Mouse (Mus musculus) gastrocnemius, adult 2 months (tissue): ENCODE results near the gene Rhbdf2. TPM values are rescaled to one million over a fixed set of nuclear protein-coding genes. Genes with fewer than 3 reads are reported as not detected.
"Not testable (repeated sequence)": the region's sequence is repeated elsewhere in the genome, so short reads cannot be mapped to it uniquely, and the experiment has no call there.

Experiments used
- DNase-seq: peaks from one replicate; pipeline ENCODE4 v3.0.0; 2022
- H3K27ac ChIP-seq: fragments of 200-600 bp; 2 replicates; pipeline ENCODE4 v1.8.1; 2022; ENCODE audit warnings: mild to moderate bottlenecking
- H3K4me3 ChIP-seq: fragments of 200-600 bp; 2 replicates; pipeline ENCODE4 v1.8.1; 2022; ENCODE audit warnings: mild to moderate bottlenecking, moderate library complexity
- CTCF ChIP-seq: fragments of 200-600 bp; IDR thresholded peaks from 2 replicates; pipeline ENCODE4 v1.8.1; 2022; ENCODE audit warnings: antibody characterized with exemption, mild to moderate bottlenecking, moderate library complexity
- intact Hi-C: fragments of 180-260 bp; cut with DNase I; formaldehyde crosslinking; loops from one replicate; pipeline ENCODE4 v1.15.1; 2025
- long read RNA-seq, 2 experiments: library from polyadenylated mRNA; stranded (forward); transcript quantifications; one replicate each; pipeline ENCODE4 v2.0.0; 2021
- total RNA-seq, 2 experiments: library from RNA; stranded (reverse); gene quantifications; 2 replicates each; pipeline ENCODE4 v1.2.3; 2021

Gene Rhbdf2
- 10 to 100 TPM; 11.6 to 14.4 TPM for total RNA-seq
- long read RNA-seq, experiment 1, transcript Rhbdf2-202 (19 exons, 3,593 nt): major isoform, 7 of 12 reads
- long read RNA-seq, experiment 1, partial matches to known transcripts: 2 of 12 reads
- long read RNA-seq, experiment 1, other reads (novel, unspliced or antisense): 3 of 12 reads
- long read RNA-seq, experiment 2, partial matches to known transcripts: 7 of 16 reads
- long read RNA-seq, experiment 2, other reads (novel, unspliced or antisense): 5 of 16 reads

- Histone ChIP-seq H3K4me3 (no peak within 1 kb of the TSS), H3K27ac (no peak within 1 kb of the TSS)
- DNase-seq: no peak
- intact Hi-C loops: loop anchor here (5.0 kb wide), 1 partner anchor 124 kb away; no protein-coding TSS in a partner anchor
- no peak for TF ChIP-seq CTCF
Observed at GRCm38 (mm10) chr11:116626299-116627071, at the start of gene Rhbdf2. Gene Rhbdf2 (minus strand): TSS chr11:116627019.

- intact Hi-C loops: no loop called here
- no peak for TF ChIP-seq CTCF
- Histone ChIP-seq H3K4me3 (no peak overlapping the region), H3K27ac (no peak overlapping the region)
- DNase-seq: no peak
Observed at GRCm38 (mm10) chr11:116676175-116676976, 49.6 kb upstream of the Rhbdf2 start.

- H3K4me3 ChIP-seq, intact Hi-C loops: not testable (repeated sequence)
- peak overlapping the region; percentile 63 for H3K27ac ChIP-seq
- peak; percentile 19 for DNase-seq
Observed at GRCm38 (mm10) chr11:116675429-116675828, 48.6 kb upstream of the Rhbdf2 start.

- Histone ChIP-seq H3K27ac (peak overlapping the region; percentile 63), H3K4me3 (no peak overlapping the region)
- DNase-seq: peak; percentile 60
- no peak for TF ChIP-seq CTCF
- intact Hi-C loops: no loop called here
Observed at GRCm38 (mm10) chr11:116674616-116675379, 48.0 kb upstream of the Rhbdf2 start.

- DNase-seq: no peak
- intact Hi-C loops: no loop called here
- peak overlapping the region; percentile 91 for H3K4me3 ChIP-seq
- TF ChIP-seq CTCF: no peak
- H3K27ac ChIP-seq: peak overlapping the region; percentile 63
Observed at GRCm38 (mm10) chr11:116673410-116673809, 46.6 kb upstream of the Rhbdf2 start.

GRCm38 (mm10) chr11:116672595-116672994 lies 45.8 kb upstream of the Rhbdf2 start:
- H3K27ac ChIP-seq: peak overlapping the region; percentile 63
- no peak for DNase-seq
- intact Hi-C loops: no loop called here
- no peak for TF ChIP-seq CTCF
- H3K4me3 ChIP-seq: peak overlapping the region; percentile 91

- peak; percentile 18 for DNase-seq
- intact Hi-C loops: loop anchor here (1.0 kb wide), 2 partner anchors 29 to 136 kb away; no protein-coding TSS in a partner anchor
Observed at GRCm38 (mm10) chr11:116671845-116672434, 45.1 kb upstream of the Rhbdf2 start.

GRCm38 (mm10) chr11:116671112-116671844 lies 44.5 kb upstream of the Rhbdf2 start:
- DNase-seq: peak; percentile 98
- peak; percentile 89 for TF ChIP-seq CTCF
- intact Hi-C loops: loop anchor here (1.0 kb wide), 2 partner anchors 28 to 137 kb away; no protein-coding TSS in a partner anchor
- Histone ChIP-seq H3K4me3 (peak overlapping the region; percentile 91), H3K27ac (peak overlapping the region; percentile 91)

More at GRCm38 (mm10) chr11:116671845-116672434, 45.1 kb upstream of the Rhbdf2 start:
- peak overlapping the region; percentile 91 for H3K4me3 ChIP-seq
- H3K27ac ChIP-seq: peak overlapping the region; percentile 91
- no peak for TF ChIP-seq CTCF

GRCm38 (mm10) chr11:116670386-116670785 lies 43.6 kb upstream of the Rhbdf2 start:
- intact Hi-C loops: no loop called here
- no peak for TF ChIP-seq CTCF
- DNase-seq: no peak
- H3K4me3 ChIP-seq: no peak overlapping the region
- H3K27ac ChIP-seq: no peak overlapping the region

GRCm38 (mm10) chr11:116669787-116670365 lies 43.1 kb upstream of the Rhbdf2 start:
- Histone ChIP-seq H3K27ac (no peak overlapping the region), H3K4me3 (no peak overlapping the region)
- peak; percentile 13 for DNase-seq
- no peak for TF ChIP-seq CTCF
- intact Hi-C loops: no loop called here

- intact Hi-C loops: no loop called here
- no peak for TF ChIP-seq CTCF
- H3K4me3 ChIP-seq: no peak overlapping the region
- H3K27ac ChIP-seq: no peak overlapping the region
- peak; percentile 13 for DNase-seq
Observed at GRCm38 (mm10) chr11:116669316-116669715, 42.5 kb upstream of the Rhbdf2 start.
